ENCODE assay signal across 12 mouse cellular contexts in genomic region chr7:84135799-84136700, GRCm38 (mm10). TPM values are rescaled to one million over a fixed set of nuclear protein-coding genes. Genes with fewer than 3 reads are reported as not detected.
A peak's percentile ranks its signal among the peaks of the same experiment; 100 is the strongest.
DNase-seq lines count a peak whose midpoint lies in the region; ATAC-seq and TF ChIP-seq lines count a peak whose summit lies in the region.
"Had no signal": no experiment of that assay in that cellular context is flagged by ENCODE, and none has a peak within 500 bp of the region (broad histone marks: within the 10 kb centered on the region; RNA-seq: fewer than 3 reads in every experiment).

No protein-coding gene starts in this region.

- no peak overlapping the region for H3K4me3 ChIP-seq in kidney, embryonic 14.5 days (ENCODE audit: low read length)
- no peak overlapping the region for H3K4me3 ChIP-seq in liver, embryonic 12.5 days
- no peak overlapping the region for H3K4me3 ChIP-seq in small intestine, adult 2 months (ENCODE audit: low read depth, low read length)
- H3K4me3 ChIP-seq in limb, embryonic 10.5 days = no peak overlapping the region

- DNase-seq in kidney, adult 11 months = peak; percentile 72
- DNase-seq in kidney, adult 18-20 months = peak; percentile 66
- no peak for DNase-seq in right cerebral cortex, postnatal 10 days (ENCODE audit: low spot score in 2 of 2)
- no peak for DNase-seq in limb, embryonic 10.5 days (ENCODE audit: low spot score)
- DNase-seq in frontal cortex, postnatal 36 days (ENCODE audit: low spot score in 2 of 2) = no peak
- DNase-seq: gastrocnemius, postnatal 25 days; heart, postnatal 36 days; left cerebral cortex, postnatal 4 days had no signal

- ATAC-seq in kidney, embryonic 14.5 days (ENCODE audit: low FRiP score, low TSS enrichment) = no peak
- no peak for ATAC-seq in liver, embryonic 12.5 days

- no peaks in the 10 kb centered on the region for H3K36me3 ChIP-seq in kidney, embryonic 14.5 days (ENCODE audit: control insufficient read depth, insufficient read depth, low read length)
- H3K36me3 ChIP-seq in liver, embryonic 12.5 days = no peaks in the 10 kb centered on the region
- no peaks in the 10 kb centered on the region for H3K36me3 ChIP-seq in small intestine, adult 2 months (ENCODE audit: control insufficient read depth, insufficient read depth, low read length)
- no peaks in the 10 kb centered on the region for H3K36me3 ChIP-seq in limb, embryonic 10.5 days

- H3K9ac ChIP-seq in kidney, embryonic 14.5 days (ENCODE audit: low read depth, low read length) = no peak overlapping the region
- H3K9ac ChIP-seq in liver, embryonic 12.5 days = no peak overlapping the region

- H3K9me3 ChIP-seq in kidney, embryonic 14.5 days (ENCODE audit: control insufficient read depth, low read length) = no peaks in the 10 kb centered on the region
- H3K9me3 ChIP-seq in liver, embryonic 12.5 days (replicated peaks) = no peaks in the 10 kb centered on the region
- H3K9me3 ChIP-seq in limb, embryonic 10.5 days (replicated peaks) = no peaks in the 10 kb centered on the region
- H3K9me3 ChIP-seq: G1E had no signal

- no peaks in the 10 kb centered on the region for H3K27me3 ChIP-seq in kidney, embryonic 14.5 days (ENCODE audit: control insufficient read depth, insufficient read depth, low read length)
- no peaks in the 10 kb centered on the region for H3K27me3 ChIP-seq in liver, embryonic 12.5 days (replicated peaks)
- no peaks in the 10 kb centered on the region for H3K27me3 ChIP-seq in small intestine, adult 2 months (ENCODE audit: control insufficient read depth, insufficient read depth, low read length)
- no peaks in the 10 kb centered on the region for H3K27me3 ChIP-seq in limb, embryonic 10.5 days (ENCODE audit: low read depth, poor library complexity, severe bottlenecking)

- TF ChIP-seq POLR2A in small intestine, adult 2 months (IDR thresholded peaks at IDR 0.05; ENCODE audit: low read depth, low read length) = no peak

- H3K4me1 ChIP-seq in kidney, embryonic 14.5 days (ENCODE audit: control insufficient read depth, insufficient read depth, low read length) = peaks cover 20% of the 10 kb centered on the region
- peaks cover 46% of the 10 kb centered on the region for H3K4me1 ChIP-seq in liver, embryonic 12.5 days
- H3K4me1 ChIP-seq in small intestine, adult 2 months (ENCODE audit: control insufficient read depth, insufficient read depth, insufficient read length, low read length) = peaks cover 39% of the 10 kb centered on the region; the same call in 1 of the 2 replicates
- 0 out of 2 replicates have a peak, but pooled peaks cover 4% of the 10 kb centered on the region for H3K4me1 ChIP-seq in limb, embryonic 10.5 days

- no peak overlapping the region for H3K27ac ChIP-seq in kidney, embryonic 14.5 days (ENCODE audit: low read depth, low read length)
- H3K27ac ChIP-seq in liver, embryonic 12.5 days = 0 out of 2 replicates have a peak overlapping the region, but pooled peaks have one; percentile 15
- peak overlapping the region; percentile 36 for H3K27ac ChIP-seq in small intestine, adult 2 months (ENCODE audit: insufficient read depth, low read depth, low read length)
- no peak overlapping the region for H3K27ac ChIP-seq in limb, embryonic 10.5 days

- TF ChIP-seq CTCF in small intestine, adult 2 months (IDR thresholded peaks at IDR 0.05; ENCODE audit: extremely low read depth, insufficient read length, insufficient replicate concordance, low read depth, low read length) = no peak

- 47% methylated on average over 4 of the region's 4 CpGs for WGBS in kidney, embryonic 14.5 days
- 56% methylated on average over 4 of the region's 4 CpGs for WGBS in liver, embryonic 12.5 days (ENCODE audit: insufficient replicate concordance)
- 22% methylated on average over 4 of the region's 4 CpGs for WGBS in small intestine, adult 2 months
- WGBS in limb, embryonic 10.5 days = 70% methylated on average over 4 of the region's 4 CpGs

- no peak overlapping the region for H3K4me2 ChIP-seq in kidney, embryonic 14.5 days (replicated peaks; ENCODE audit: low read depth, low read length)
- peak overlapping the region; percentile 11; the same call in 1 of the 2 replicates for H3K4me2 ChIP-seq in liver, embryonic 12.5 days

RNA-seq across cellular contexts. Expression of gene Abhd17c, which starts 15.6 kb away (rescaled TPM):
- polyA plus RNA-seq in kidney, embryonic 14.5 days (2014; fragmentation: Nextera tagmentation; extraction: Ambion mirVana) = 37.8 and 49.3 TPM in 2 replicates
- polyA plus RNA-seq in liver, embryonic 12.5 days (2016; fragmentation: Nextera tagmentation; extraction: Ambion mirVana) = 44.9 and 45.4 TPM in 2 replicates
- 114 and 292 TPM in 2 replicates for polyA plus RNA-seq in small intestine, adult 2 months (2012; rRNA removed)
- 46.2 and 53.6 TPM in 2 replicates for polyA plus RNA-seq in limb, embryonic 10.5 days (2016; fragmentation: Nextera tagmentation; extraction: Ambion mirVana)

RNA-seq across cellular contexts. Expression of gene Cemip, which starts 49.7 kb away (rescaled TPM):
- polyA plus RNA-seq in kidney, embryonic 14.5 days (2014; fragmentation: Nextera tagmentation; extraction: Ambion mirVana) = 0.16 and 0.36 TPM in 2 replicates
- polyA plus RNA-seq in liver, embryonic 12.5 days (2016; fragmentation: Nextera tagmentation; extraction: Ambion mirVana) = 0.05 and 0.13 TPM in 2 replicates
- polyA plus RNA-seq in small intestine, adult 2 months (2012; rRNA removed) = 0.19 and 0.27 TPM in 2 replicates
- polyA plus RNA-seq in limb, embryonic 10.5 days (2016; fragmentation: Nextera tagmentation; extraction: Ambion mirVana) = 0.03 TPM in 1 of 2 replicates, not detected in the other
- polyA plus RNA-seq: G1E had no signal

Comparison
In these comparisons a context has a peak if more than half of its experiments do, and no peak if none do; other contexts are left out.
1. DNase-seq: peak in kidney, adult 11 months (single experiment) and kidney, adult 18-20 months (single experiment); none in right cerebral cortex, postnatal 10 days (0 of 2), limb, embryonic 10.5 days (single experiment) and frontal cortex, postnatal 36 days (0 of 2).
2. H3K27ac ChIP-seq: peak in liver, embryonic 12.5 days (single experiment) and small intestine, adult 2 months (single experiment); none in kidney, embryonic 14.5 days (single experiment) and limb, embryonic 10.5 days (single experiment).